13 mouse cellular contexts compared by ENCODE assay signal in genomic region chr19:30549854-30550647, GRCm38 (mm10). TPM values are rescaled to one million over a fixed set of nuclear protein-coding genes. Genes with fewer than 3 reads are reported as not detected.
DNase-seq lines count a peak whose midpoint lies in the region; ATAC-seq lines count a peak whose summit lies in the region.
"Had no signal": no experiment of that assay in that cellular context is flagged by ENCODE, and none has a peak within 500 bp of the region (broad histone marks: within the 10 kb centered on the region; RNA-seq: fewer than 3 reads in every experiment).

No protein-coding gene starts in this region.

- no peak for ATAC-seq in heart, embryonic 12.5 days (ENCODE audit: insufficient number of reproducible peaks, low FRiP score)
- no peak for ATAC-seq in hindbrain, embryonic 16.5 days
- peak; percentile 42 for ATAC-seq in midbrain, embryonic 12.5 days (ENCODE audit: low FRiP score, low read depth)
- ATAC-seq in cerebellum, adult (ENCODE audit: insufficient number of reproducible peaks, low FRiP score, low TSS enrichment) = no peak
- ATAC-seq: activated CD4-positive, CD25-positive, alpha-beta regulatory T cell, adult 4 months had no signal

- H3K27ac ChIP-seq in heart, embryonic 12.5 days (ENCODE audit: poor library complexity, severe bottlenecking) = no peak overlapping the region
- no peak overlapping the region for H3K27ac ChIP-seq in hindbrain, embryonic 16.5 days (ENCODE audit: low read depth, low read length)
- H3K27ac ChIP-seq in midbrain, embryonic 12.5 days (replicated peaks) = no peak overlapping the region

- peak overlapping the region; percentile 54 for H3K4me3 ChIP-seq in heart, embryonic 12.5 days
- H3K4me3 ChIP-seq in hindbrain, embryonic 16.5 days (ENCODE audit: low read length) = peak overlapping the region; percentile 38
- H3K4me3 ChIP-seq in midbrain, embryonic 12.5 days = peak overlapping the region; percentile 45

- DNase-seq in heart, postnatal 4 days = no peak
- DNase-seq in embryo, embryonic 9.5 days (ENCODE audit: extremely low spot score) = peak; percentile 29
- DNase-seq in T-cell, adult 2 months (ENCODE audit: low spot score) = no peak
- DNase-seq in frontal cortex, postnatal 25 days (ENCODE audit: low spot score in 2 of 2) = no peak
- DNase-seq: cerebellum, adult 9-10 months had no signal

- H3K4me1 ChIP-seq in heart, embryonic 12.5 days (replicated peaks) = peaks cover 20% of the 10 kb centered on the region
- H3K4me1 ChIP-seq in hindbrain, embryonic 16.5 days (ENCODE audit: control insufficient read depth, insufficient read depth, low read depth, low read length) = peaks cover 19% of the 10 kb centered on the region
- peaks cover 22% of the 10 kb centered on the region for H3K4me1 ChIP-seq in midbrain, embryonic 12.5 days

- H3K27me3 ChIP-seq in heart, embryonic 12.5 days (replicated peaks) = peaks cover 30% of the 10 kb centered on the region
- H3K27me3 ChIP-seq in hindbrain, embryonic 16.5 days (replicated peaks; ENCODE audit: control insufficient read depth, insufficient read depth, low read length) = peaks cover 25% of the 10 kb centered on the region
- H3K27me3 ChIP-seq in midbrain, embryonic 12.5 days = peaks cover 66% of the 10 kb centered on the region

- no peaks in the 10 kb centered on the region for H3K36me3 ChIP-seq in heart, embryonic 12.5 days
- no peaks in the 10 kb centered on the region for H3K36me3 ChIP-seq in hindbrain, embryonic 16.5 days (ENCODE audit: control insufficient read depth, insufficient read depth, low read length)
- H3K36me3 ChIP-seq in midbrain, embryonic 12.5 days = no peaks in the 10 kb centered on the region

- H3K9me3 ChIP-seq in heart, embryonic 12.5 days (replicated peaks) = no peaks in the 10 kb centered on the region
- no peaks in the 10 kb centered on the region for H3K9me3 ChIP-seq in hindbrain, embryonic 16.5 days (ENCODE audit: control insufficient read depth, low read length)
- H3K9me3 ChIP-seq in midbrain, embryonic 12.5 days = no peaks in the 10 kb centered on the region

- H3K4me2 ChIP-seq in heart, embryonic 12.5 days = peak overlapping the region; percentile 86
- peak overlapping the region; percentile 61 for H3K4me2 ChIP-seq in hindbrain, embryonic 16.5 days (ENCODE audit: low read length)
- peak overlapping the region; percentile 65 for H3K4me2 ChIP-seq in midbrain, embryonic 12.5 days (replicated peaks)

- under 1% methylated on average over 17 of the region's 17 CpGs for WGBS in heart, embryonic 12.5 days
- WGBS in hindbrain, embryonic 16.5 days = under 1% methylated on average over 17 of the region's 17 CpGs
- under 1% methylated on average over 17 of the region's 17 CpGs for WGBS in midbrain, embryonic 12.5 days

- peak overlapping the region; percentile 58; the same call in 1 of the 2 replicates for H3K9ac ChIP-seq in heart, embryonic 12.5 days
- H3K9ac ChIP-seq in hindbrain, embryonic 16.5 days (ENCODE audit: low read depth, low read length) = no peak overlapping the region; the same call in 1 of the 2 replicates
- no peak overlapping the region for H3K9ac ChIP-seq in midbrain, embryonic 12.5 days (replicated peaks)

RNA-seq across cellular contexts. Expression of gene Dkk1, which starts 0.6 kb away (rescaled TPM):
- polyA plus RNA-seq in heart, embryonic 12.5 days (2016; fragmentation: Nextera tagmentation; extraction: Ambion mirVana) = 0.82 and 1.6 TPM in 2 replicates
- total RNA-seq in heart, postnatal 4 days (2021) = not detected
- 0.78 and 1.5 TPM in 2 replicates for polyA plus RNA-seq in hindbrain, embryonic 16.5 days (2015; fragmentation: Nextera tagmentation; extraction: Ambion mirVana)
- polyA plus RNA-seq in midbrain, embryonic 12.5 days (2016; fragmentation: Nextera tagmentation; extraction: Ambion mirVana) = 5.2 and 5.5 TPM in 2 replicates
- total RNA-seq: granulocyte monocyte progenitor cell, adult 5-6 weeks; left cerebral cortex, postnatal 36 days had no signal
- polyA plus RNA-seq: activated CD4-positive, CD25-positive, alpha-beta regulatory T cell, adult 4 months; spleen, adult 2 months had no signal
